Mouse (Mus musculus): ENCODE measurements at regions not wholly inside any gene's neighbourhood (a gene's known extent, or its start where the extent isn't known, plus 50 kb on each side); places are given as distances from the start of the nearest gene placed in this dataset.

DNA sequence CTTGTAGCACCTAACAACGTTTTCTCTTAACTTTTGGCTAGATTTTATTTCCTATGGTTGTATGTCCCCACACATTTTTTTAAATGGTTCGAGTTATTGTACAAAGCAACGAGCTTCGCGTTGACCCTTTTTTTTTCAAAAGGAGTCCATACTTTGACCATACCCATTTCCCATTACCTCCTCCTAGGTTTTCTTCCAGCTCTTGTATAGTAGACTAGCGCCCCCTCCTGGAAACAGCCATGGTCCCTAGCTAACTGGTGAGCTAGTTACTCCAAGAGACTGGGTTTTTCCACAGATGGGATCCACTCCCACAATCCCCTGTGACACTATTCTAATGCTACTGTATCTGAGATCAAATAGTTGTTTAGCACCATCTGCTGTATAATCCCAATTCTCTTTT lies 139.6 kb upstream of the Ahr start:
- Histone ChIP-seq H3K4me1 (replicated peaks) (no peaks in the 10 kb centered on the region), H3K27me3 (no peaks in the 10 kb centered on the region), H3K9ac (no peak overlapping the region), H3K9me3 (replicated peaks) (no peaks in the 10 kb centered on the region), H3K4me3 (replicated peaks) (no peak overlapping the region), H3K27ac (replicated peaks) (no peak overlapping the region), H3K4me2 (no peak overlapping the region), H3K36me3 (replicated peaks) (no peaks in the 10 kb centered on the region)
- ATAC-seq (ENCODE audit: insufficient read depth), result no peak
- 40% methylated on average over 6 of the region's 6 CpGs for whole genome bisulfite sequencing (ENCODE audit: insufficient replicate concordance)

DNA sequence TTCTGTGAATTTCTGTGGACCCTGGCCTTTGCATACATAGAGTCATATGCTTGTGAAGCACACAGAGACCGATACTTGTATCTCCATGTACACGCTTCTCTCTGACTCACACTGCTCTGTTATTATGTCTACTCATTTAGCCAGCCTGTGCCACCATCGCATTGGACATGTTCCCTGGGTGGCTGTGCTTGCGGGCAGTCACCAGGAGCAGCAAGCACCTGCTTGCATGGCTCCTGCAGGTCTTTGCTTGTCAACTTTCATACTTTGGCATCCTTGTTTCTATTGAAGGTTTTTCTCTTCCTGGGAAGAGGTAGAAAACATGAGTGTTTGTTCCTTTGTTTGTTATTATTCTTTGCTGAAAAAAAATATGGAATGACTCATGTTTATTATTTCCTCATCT lies 136.1 kb upstream of the Ahr start:
- WGBS (ENCODE audit: insufficient replicate concordance), result 75% methylated on average over 4 of the region's 4 CpGs
- no peak overlapping the region for H3K4me2 ChIP-seq
- H3K4me3 ChIP-seq (replicated peaks), result no peak overlapping the region
- H3K36me3 ChIP-seq (replicated peaks), result no peaks in the 10 kb centered on the region
- no peaks in the 10 kb centered on the region for H3K9me3 ChIP-seq (replicated peaks)
- no peak overlapping the region for H3K27ac ChIP-seq (replicated peaks)
- H3K9ac ChIP-seq, result no peak overlapping the region
- no peaks in the 10 kb centered on the region for H3K4me1 ChIP-seq (replicated peaks)
- no peak for ATAC-seq (ENCODE audit: insufficient read depth)
- H3K27me3 ChIP-seq, result no peaks in the 10 kb centered on the region

DNA sequence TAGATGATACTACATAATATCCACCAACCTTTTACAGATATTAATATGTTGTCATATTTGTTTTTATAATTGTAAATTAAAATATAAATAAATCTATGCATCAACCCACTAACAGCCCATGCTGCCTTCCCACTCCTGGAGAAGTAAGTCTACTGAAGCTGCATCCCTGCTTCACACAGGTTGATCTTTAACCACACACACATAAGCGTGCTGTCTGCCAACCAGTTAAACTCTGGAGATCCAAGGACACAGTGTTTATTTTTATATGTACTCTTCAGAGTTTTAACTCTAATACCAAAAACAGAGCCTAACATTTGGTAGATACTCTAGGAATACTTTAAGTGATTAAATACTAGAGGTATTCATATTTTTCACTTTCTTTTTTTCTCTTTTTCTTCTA lies 133.9 kb upstream of the Ahr start:
- 0 out of 2 replicates have a peak, but pooled peaks have one; percentile 38 for ATAC-seq (ENCODE audit: insufficient read depth)
- no peak overlapping the region for H3K4me2 ChIP-seq
- no peak overlapping the region for H3K9ac ChIP-seq
- H3K27me3 ChIP-seq, result no peaks in the 10 kb centered on the region
- H3K27ac ChIP-seq (replicated peaks), result no peak overlapping the region
- no peaks in the 10 kb centered on the region for H3K9me3 ChIP-seq (replicated peaks)
- H3K4me1 ChIP-seq (replicated peaks), result no peaks in the 10 kb centered on the region
- H3K4me3 ChIP-seq (replicated peaks), result no peak overlapping the region
- H3K36me3 ChIP-seq (replicated peaks), result no peaks in the 10 kb centered on the region
- 57% methylated on average over 1 of the region's 1 CpGs for WGBS (ENCODE audit: insufficient replicate concordance)

DNA sequence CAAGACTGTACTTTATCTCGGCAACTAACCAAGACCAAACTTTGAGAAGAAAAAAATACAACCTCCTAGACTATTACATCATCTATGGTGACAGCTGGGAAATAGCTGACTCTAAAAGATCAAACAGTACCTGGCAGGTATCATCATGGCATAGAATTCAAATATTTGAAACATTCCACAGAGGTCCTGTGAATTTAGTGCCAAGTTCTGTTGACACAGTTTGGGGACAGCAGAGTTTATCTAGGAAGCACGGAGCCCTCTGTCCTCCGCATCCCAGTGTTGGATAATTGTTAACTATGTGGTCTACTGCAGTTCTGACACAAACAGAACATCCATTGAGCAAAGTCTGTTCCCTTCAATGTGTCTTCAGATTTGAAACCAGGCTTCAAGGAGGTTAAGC lies 132.9 kb upstream of the Ahr start:
- WGBS (ENCODE audit: insufficient replicate concordance), result 68% methylated on average over 3 of the region's 3 CpGs
- peak overlapping the region; percentile 64 for H3K27ac ChIP-seq (replicated peaks)

DNA sequence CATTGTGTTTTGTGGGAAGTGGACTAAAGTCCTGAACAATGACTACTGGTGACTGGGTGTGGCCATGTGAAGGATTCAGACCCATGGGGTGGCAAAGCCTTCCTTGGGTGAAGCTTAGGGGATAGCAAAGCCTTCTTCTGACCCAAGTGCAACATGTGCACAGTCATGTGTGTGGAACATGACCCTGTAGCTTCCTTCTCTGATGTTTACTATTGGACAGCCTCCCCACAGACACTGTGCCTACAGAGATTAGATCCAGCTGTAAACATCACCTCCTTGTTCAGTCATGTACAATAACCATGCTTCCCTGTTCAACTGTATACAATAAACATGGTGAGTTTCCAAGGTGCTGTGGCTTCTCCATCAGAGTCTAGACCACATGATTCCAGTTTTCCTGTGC lies 132.4 kb upstream of the Ahr start:
- Histone ChIP-seq H3K27ac (replicated peaks) (peak overlapping the region; percentile 59), H3K9me3 (replicated peaks) (no peaks in the 10 kb centered on the region), H3K4me2 (no peak overlapping the region), H3K4me1 (replicated peaks) (no peaks in the 10 kb centered on the region), H3K27me3 (no peaks in the 10 kb centered on the region), H3K36me3 (replicated peaks) (no peaks in the 10 kb centered on the region), H3K4me3 (replicated peaks) (no peak overlapping the region), H3K9ac (no peak overlapping the region)
- ATAC-seq (ENCODE audit: insufficient read depth), result peak; percentile 49; the same call in 1 of the 2 replicates

More for the DNA sequence above, 132.9 kb upstream of the Ahr start:
- H3K36me3 ChIP-seq (replicated peaks), result no peaks in the 10 kb centered on the region
- ATAC-seq (ENCODE audit: insufficient read depth), result peak; percentile 79
- no peaks in the 10 kb centered on the region for H3K9me3 ChIP-seq (replicated peaks)
- no peaks in the 10 kb centered on the region for H3K27me3 ChIP-seq
- H3K9ac ChIP-seq, result no peak overlapping the region
- H3K4me1 ChIP-seq (replicated peaks), result no peaks in the 10 kb centered on the region
- H3K4me3 ChIP-seq (replicated peaks), result no peak overlapping the region
- H3K4me2 ChIP-seq, result no peak overlapping the region

DNA sequence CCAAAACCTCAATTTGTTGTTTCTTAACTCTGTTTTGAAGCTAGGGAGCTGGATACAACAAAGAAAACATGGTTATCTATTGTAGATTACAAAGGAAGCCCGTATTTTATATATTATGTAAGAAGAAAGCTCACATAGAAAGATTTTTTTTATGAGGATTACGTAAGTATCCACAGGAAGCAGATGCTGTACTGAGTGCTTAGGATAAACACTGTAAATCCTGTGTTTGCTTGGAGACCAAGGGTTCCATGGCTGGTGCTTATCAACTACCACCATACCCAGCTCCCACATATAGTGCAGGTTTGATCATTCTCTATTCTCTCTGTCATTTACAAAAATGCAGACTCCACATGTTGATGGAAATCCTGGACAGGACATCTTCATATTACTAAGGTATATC lies 131.2 kb upstream of the Ahr start:
- no peaks in the 10 kb centered on the region for H3K4me1 ChIP-seq (replicated peaks)
- H3K4me2 ChIP-seq, result no peak overlapping the region
- WGBS (ENCODE audit: insufficient replicate concordance), result 21% methylated on average over 2 of the region's 2 CpGs
- no peak overlapping the region for H3K4me3 ChIP-seq (replicated peaks)
- H3K27ac ChIP-seq (replicated peaks), result no peak overlapping the region
- H3K36me3 ChIP-seq (replicated peaks), result no peaks in the 10 kb centered on the region
- ATAC-seq (ENCODE audit: insufficient read depth), result no peak
- H3K9ac ChIP-seq, result no peak overlapping the region
- no peaks in the 10 kb centered on the region for H3K9me3 ChIP-seq (replicated peaks)
- H3K27me3 ChIP-seq, result no peaks in the 10 kb centered on the region

DNA sequence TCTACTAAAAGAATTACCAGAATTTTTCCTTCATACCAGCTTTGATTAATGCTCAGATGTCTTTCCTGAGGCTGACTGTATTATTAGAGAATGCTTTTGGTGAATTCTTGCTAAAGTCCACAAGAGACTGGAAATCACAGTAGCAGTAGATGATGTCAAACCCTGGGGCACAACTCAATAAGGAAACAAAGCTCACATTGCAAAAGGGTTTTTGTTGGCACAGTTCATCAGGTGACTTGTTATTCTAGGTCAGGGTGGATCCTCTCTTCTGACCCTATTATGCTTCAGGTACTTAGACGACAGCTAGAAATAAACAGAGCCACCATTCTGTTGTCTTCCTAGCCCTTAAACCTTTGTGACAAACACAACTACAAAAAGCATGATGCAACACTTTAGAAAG lies 128.2 kb upstream of the Ahr start:
- 51% methylated on average over 1 of the region's 1 CpGs for WGBS (ENCODE audit: insufficient replicate concordance)
- H3K27me3 ChIP-seq, result no peaks in the 10 kb centered on the region
- H3K27ac ChIP-seq (replicated peaks), result no peak overlapping the region
- no peak overlapping the region for H3K9ac ChIP-seq
- H3K4me3 ChIP-seq (replicated peaks), result no peak overlapping the region
- no peak for ATAC-seq (ENCODE audit: insufficient read depth)
- H3K9me3 ChIP-seq (replicated peaks), result no peaks in the 10 kb centered on the region
- no peaks in the 10 kb centered on the region for H3K36me3 ChIP-seq (replicated peaks)
- no peaks in the 10 kb centered on the region for H3K4me1 ChIP-seq (replicated peaks)
- no peak overlapping the region for H3K4me2 ChIP-seq

DNA sequence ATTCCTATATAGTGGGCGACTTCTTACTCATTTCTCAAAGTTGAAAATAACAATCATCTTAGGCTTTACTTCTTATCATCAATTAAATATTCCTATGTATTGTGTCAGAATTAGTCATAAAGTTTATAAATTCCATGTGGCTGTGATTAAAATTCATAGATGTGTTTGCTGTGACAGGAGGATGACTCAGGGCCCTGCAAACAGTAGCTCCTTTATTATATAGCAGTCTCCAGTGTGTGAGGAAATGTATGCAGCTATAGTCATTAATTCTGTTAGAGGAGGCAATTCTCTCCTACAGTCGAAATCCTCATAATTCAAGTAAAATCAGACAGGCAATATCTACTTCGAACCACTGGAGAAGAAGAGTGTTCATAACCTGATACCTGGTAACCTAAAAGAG lies 121.7 kb upstream of the Ahr start:
- no peak overlapping the region for H3K9ac ChIP-seq
- H3K27me3 ChIP-seq, result no peaks in the 10 kb centered on the region
- no peak overlapping the region for H3K4me2 ChIP-seq
- no peaks in the 10 kb centered on the region for H3K9me3 ChIP-seq (replicated peaks)
- no peaks in the 10 kb centered on the region for H3K4me1 ChIP-seq (replicated peaks)
- no peak for ATAC-seq (ENCODE audit: insufficient read depth)
- no peak overlapping the region for H3K4me3 ChIP-seq (replicated peaks)
- H3K36me3 ChIP-seq (replicated peaks), result no peaks in the 10 kb centered on the region
- 55% methylated on average over 3 of the region's 3 CpGs for WGBS (ENCODE audit: insufficient replicate concordance)
- no peak overlapping the region for H3K27ac ChIP-seq (replicated peaks)

DNA sequence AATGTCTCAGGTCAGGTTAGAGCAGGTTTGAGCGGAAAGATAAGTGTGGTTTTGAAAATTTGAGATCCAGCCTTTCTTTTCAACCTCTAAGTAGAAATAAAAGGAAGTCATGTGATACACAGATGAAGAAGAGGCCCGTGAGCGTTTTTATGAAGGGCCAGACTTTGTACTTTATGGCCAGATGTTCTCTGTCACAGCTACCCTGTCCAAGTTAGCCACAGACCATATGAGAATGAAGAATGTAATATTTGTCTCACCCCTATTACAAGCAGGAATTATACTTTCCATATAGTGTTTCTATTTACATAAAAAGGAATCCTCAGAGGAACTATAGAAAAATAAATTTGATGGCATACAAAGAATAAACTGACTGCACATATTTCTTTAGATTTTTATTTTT lies 114.9 kb upstream of the Ahr start:
- no peaks in the 10 kb centered on the region for H3K27me3 ChIP-seq
- 59% methylated on average over 3 of the region's 3 CpGs for WGBS (ENCODE audit: insufficient replicate concordance)
- H3K4me2 ChIP-seq, result no peak overlapping the region
- no peak for ATAC-seq (ENCODE audit: insufficient read depth)
- H3K9me3 ChIP-seq (replicated peaks), result no peaks in the 10 kb centered on the region
- no peaks in the 10 kb centered on the region for H3K4me1 ChIP-seq (replicated peaks)
- H3K4me3 ChIP-seq (replicated peaks), result no peak overlapping the region
- no peak overlapping the region for H3K27ac ChIP-seq (replicated peaks)
- H3K36me3 ChIP-seq (replicated peaks), result no peaks in the 10 kb centered on the region
- no peak overlapping the region for H3K9ac ChIP-seq

DNA sequence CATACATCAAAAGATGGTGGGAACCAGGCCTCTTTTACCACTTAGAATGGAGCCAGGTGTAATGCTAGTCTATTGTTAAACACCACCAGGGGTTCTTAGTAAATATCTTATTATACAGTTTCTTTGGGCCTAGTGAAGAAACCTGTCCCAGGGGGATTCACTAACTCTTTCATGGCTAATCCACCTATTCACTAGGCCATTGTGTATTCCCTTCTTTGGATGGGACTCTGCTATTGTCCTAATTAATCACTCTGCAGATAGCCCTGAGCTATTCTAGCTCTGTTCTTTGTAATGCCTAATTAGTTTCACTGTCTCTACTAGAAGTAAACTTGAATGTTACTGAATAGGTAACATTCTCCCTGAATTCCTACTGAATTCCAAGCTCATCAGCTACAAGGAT lies 107.6 kb upstream of the Ahr start:
- Histone ChIP-seq H3K4me1 (replicated peaks) (no peaks in the 10 kb centered on the region), H3K9me3 (replicated peaks) (no peaks in the 10 kb centered on the region), H3K27me3 (no peaks in the 10 kb centered on the region), H3K4me3 (replicated peaks) (no peak overlapping the region), H3K4me2 (no peak overlapping the region), H3K9ac (no peak overlapping the region), H3K27ac (replicated peaks) (no peak overlapping the region), H3K36me3 (replicated peaks) (no peaks in the 10 kb centered on the region)
- ATAC-seq (ENCODE audit: insufficient read depth), result no peak

DNA sequence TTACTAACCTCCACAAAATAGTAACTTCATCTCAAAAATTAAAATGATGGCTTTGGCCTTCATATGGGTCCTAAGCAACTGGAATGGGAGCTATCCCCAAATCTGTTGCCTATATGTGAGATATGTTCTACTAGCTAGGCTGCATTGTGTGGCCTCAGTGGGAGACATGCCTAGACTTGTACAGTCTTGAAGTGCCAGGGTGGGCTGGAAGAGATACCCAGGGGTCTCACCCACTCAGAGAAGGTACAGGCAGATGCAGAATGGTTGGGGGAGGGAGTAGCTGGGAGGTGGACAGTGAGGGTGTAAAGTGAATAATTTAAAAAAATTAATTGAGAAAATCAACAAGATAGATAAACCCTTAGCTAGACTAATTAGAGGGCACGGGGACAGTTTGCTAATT lies 106.9 kb upstream of the Ahr start:
- 59% methylated on average over 1 of the region's 1 CpGs for WGBS (ENCODE audit: insufficient replicate concordance)
- H3K4me1 ChIP-seq (replicated peaks), result no peaks in the 10 kb centered on the region

DNA sequence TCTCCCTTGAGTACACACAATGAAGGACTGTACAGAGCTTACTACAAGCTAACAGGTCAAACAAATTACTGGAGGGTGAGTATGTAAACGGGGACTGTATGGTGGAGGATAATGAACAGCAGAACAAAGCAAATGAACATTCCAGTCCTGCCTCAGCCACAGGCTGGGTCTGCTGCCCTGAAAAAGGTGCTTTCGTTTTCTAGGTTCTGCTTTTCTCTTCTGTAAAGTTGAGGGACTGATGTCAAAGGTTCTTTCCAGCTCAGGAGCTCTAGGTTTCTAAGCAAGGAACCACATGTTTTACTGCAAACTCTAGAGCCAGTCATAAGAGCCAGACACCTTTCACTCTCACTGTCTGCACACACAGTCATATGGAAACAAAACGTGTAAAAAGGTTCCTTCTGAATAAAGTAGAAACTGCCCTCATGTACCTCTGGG lies 106.1 kb upstream of the Ahr start:
- H3K4me3 ChIP-seq (replicated peaks), result no peak overlapping the region
- no peaks in the 10 kb centered on the region for H3K36me3 ChIP-seq (replicated peaks)
- ATAC-seq (ENCODE audit: insufficient read depth), result no peak
- no peak overlapping the region for H3K27ac ChIP-seq (replicated peaks)
- no peaks in the 10 kb centered on the region for H3K27me3 ChIP-seq
- H3K4me1 ChIP-seq (replicated peaks), result no peaks in the 10 kb centered on the region
- 37% methylated on average over 3 of the region's 3 CpGs for WGBS (ENCODE audit: insufficient replicate concordance)
- no peaks in the 10 kb centered on the region for H3K9me3 ChIP-seq (replicated peaks)
- no peak overlapping the region for H3K4me2 ChIP-seq
- no peak overlapping the region for H3K9ac ChIP-seq

More for the DNA sequence above, 106.9 kb upstream of the Ahr start:
- Histone ChIP-seq H3K4me3 (replicated peaks) (no peak overlapping the region), H3K4me2 (no peak overlapping the region), H3K27me3 (no peaks in the 10 kb centered on the region), H3K27ac (replicated peaks) (no peak overlapping the region), H3K9ac (no peak overlapping the region), H3K9me3 (replicated peaks) (no peaks in the 10 kb centered on the region), H3K36me3 (replicated peaks) (no peaks in the 10 kb centered on the region)
- no peak for ATAC-seq (ENCODE audit: insufficient read depth)
